Mouse (Mus musculus) embryo, embryonic 10 days (tissue): ENCODE results near the gene Tmc5.

Experiments
- DNase-seq: peaks from one replicate; pipeline ENCODE4 v3.0.0-alpha.2; 2015; ENCODE audit warnings: low spot score

The Tmc5 gene

GRCm38 (mm10) chr7:118611185-118611749, 14.2 kb downstream of the Tmc5 start:
- no peak for DNase-seq

GRCm38 (mm10) chr7:118611933-118612332, 14.8 kb downstream of the Tmc5 start:
- DNase-seq = no peak

DNA sequence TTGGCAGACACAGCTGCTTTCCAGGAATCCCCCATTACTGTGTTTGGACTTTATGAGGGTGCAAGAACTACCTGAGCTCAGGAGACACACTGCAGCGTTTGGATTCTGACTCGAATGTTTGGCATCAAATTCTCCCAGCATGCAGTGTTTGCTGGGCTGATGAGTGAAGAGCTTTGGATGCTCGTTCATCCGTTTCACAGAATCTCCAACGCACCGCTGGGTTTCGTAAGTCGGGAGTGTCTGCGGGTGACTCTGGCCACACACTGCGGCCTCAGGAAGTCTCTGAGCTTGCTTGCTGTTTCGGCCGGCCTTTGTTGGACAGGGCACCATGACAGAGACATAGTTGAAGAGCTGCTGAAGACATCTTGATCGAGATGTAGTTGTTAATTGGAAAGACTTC, 17.0 kb downstream of the Tmc5 start:
- DNase-seq = no peak

DNA sequence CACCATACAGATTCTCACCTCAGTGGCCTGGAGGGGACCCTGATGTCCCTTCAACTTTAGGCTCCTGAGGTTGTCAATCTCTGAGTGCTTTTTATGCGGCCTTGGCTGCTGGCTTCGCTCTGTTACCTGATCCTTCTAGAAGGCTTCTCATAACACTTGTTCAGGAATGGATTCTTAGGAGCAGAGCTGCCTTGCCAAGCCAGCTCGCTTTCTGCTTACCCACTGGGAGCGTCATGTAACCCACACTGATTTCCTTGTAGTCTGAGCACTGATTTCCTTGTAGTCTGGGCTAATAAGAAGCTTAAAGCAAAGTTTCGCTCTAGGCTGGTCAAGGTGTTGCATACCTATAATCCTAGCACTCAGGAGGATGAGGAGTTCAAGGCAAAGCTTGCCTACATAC, 21.0 kb downstream of the Tmc5 start:
- no peak for DNase-seq

DNA sequence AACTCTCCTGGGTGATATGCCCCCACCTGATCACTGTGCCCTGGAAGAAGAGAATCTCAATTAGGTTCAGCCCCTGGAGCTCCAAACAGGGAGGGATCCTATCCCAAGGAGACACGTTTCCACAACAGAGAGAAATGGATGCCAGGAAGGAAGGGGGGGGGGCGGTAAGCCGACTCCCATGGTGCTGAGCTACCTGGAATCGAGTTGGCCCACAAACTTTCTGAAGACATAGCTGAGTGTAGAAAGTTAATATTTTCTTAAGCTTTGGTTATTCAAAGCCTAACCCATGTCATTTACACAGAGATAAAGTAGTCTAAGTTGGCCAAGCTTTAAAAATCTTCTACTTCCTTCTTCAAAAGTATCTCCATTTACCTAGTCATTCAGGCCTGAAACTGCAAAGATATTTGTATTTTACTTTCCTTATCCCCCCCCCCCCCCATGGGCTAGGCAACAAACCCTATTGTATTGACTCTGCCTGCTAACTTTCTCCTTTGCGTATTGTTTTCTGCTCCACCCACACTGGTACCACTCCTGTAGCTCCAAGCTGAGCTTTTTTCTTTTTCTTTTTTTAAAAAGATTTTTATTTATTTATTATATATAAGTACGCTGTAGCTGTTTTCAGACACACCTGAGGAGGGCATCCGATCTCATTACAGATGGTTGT, 23.3 kb downstream of the Tmc5 start:
- no peak for DNase-seq

DNA sequence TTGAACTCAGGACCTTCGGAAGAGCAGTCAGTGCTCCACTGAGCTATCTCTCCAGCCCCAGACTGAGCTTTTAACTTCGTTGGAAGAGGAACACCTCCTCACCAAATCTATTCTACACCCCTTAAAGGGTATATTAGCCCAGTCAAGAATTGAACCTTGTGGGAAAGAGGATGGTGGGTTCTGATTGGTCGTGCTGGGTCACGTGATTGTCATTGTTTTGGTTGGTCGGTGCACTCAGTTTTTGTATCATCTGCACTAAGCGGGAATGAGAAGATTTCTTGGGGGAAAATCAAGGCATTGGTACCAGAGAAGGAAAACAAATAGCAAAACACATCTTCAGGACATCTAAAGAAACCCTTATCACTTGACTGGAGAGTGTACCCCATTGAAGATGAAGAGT, 24.0 kb downstream of the Tmc5 start:
- DNase-seq = no peak

GRCm38 (mm10) chr7:118627550-118628298, 30.6 kb downstream of the Tmc5 start:
- no peak for DNase-seq

DNA sequence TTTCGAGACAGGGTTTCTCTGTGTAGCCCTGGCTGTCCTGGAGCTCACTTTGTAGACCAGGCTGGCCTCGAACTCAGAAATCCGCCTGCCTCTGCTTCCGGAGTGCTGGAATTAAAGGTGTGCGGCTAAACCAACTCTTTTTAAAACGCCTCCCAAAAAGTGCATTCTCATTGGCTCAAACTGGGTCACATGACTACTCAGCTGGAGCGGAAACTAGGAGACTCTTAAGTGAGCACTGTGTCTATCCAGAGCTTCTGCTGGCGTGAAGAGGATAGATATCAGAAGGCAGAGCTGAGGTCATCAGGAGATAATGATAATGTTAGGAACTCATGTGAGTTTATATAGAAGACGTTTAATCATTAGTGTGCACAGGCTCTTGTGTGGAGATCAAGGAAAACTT, 36.0 kb downstream of the Tmc5 start:
- DNase-seq = no peak

DNA sequence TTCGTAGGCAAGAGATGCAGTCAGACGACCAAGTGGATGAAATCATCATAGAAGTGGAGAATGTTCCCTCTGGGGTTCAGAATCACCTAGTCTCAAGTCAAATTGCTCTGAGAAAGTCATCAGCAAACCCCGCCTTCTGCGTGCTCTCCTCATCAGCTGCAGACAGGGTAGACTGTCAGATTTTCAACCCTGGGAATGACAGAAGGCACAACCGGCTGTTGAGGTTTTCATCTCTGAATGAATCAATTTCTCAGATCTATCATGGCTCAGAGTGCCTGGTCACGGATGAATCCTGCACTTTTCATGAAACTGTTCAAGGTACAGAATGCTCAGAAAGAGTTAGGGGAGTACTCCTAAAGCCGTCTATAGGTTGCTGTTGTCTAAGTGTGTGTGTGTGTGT, 36.9 kb downstream of the Tmc5 start:
- DNase-seq = no peak

DNA sequence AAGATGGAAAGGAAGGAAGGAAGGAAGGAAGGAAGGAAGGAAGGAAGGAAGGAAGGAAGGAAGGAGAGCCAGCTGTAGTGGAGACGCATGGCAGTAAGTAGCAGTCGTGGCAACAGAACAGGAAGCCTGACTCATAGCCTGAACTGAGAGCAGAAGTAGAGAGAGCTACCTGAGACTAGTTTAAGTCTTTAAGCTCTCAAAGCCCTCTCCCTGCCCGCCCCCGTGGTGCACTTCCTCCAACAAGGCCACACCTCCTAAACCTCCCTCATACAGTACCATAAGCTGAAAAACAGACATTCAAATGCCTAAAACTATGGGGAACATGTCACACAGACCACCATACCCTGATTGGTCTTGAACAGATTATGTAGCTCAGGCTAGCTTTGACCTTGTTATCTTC, 40.4 kb downstream of the Tmc5 start:
- no peak for DNase-seq

- DNase-seq = no peak
Observed at GRCm38 (mm10) chr7:118646237-118646636, 49.1 kb downstream of the Tmc5 start.

DNA sequence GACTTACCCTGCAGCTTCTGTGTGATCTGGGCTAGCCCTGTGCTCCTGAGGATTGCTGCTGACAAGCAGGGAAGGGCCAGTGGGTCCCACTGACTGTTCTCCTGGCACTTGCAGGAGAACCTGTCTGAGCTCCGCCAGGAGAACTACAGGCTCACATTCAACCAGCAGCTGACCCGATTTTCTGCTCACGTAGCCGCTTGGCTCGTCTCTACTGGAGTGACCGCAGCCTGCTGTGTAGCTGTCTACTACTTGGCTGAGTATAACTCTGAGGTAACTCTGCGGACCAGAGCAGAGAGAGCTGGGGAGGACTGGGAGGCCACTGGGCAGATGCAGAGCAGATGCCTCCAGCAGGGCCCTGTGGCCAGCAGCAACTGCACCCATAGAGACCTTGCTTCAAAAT, 52.2 kb downstream of the Tmc5 start:
- DNase-seq = no peak

- no peak for DNase-seq
Observed at GRCm38 (mm10) chr7:118650119-118650518, 53.0 kb downstream of the Tmc5 start.

DNA sequence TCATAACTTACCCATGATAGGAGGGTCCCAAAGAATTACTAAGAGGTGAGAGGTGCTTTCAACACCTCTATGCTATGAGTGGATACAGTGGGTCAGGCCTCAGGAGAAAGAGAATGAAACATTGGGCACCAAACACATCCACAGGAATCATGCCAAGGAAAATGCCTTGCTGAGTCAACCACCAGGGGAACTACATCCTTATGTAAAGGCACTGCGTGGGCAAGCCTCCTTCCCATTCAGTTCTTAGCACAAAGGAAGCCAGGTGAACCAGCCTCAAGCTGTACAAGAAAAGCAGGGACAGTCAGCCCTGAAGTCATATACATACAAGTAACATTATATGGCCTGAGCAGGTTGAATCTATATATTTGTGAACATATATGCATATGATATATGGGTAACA, 53.8 kb downstream of the Tmc5 start:
- DNase-seq = no peak

DNA sequence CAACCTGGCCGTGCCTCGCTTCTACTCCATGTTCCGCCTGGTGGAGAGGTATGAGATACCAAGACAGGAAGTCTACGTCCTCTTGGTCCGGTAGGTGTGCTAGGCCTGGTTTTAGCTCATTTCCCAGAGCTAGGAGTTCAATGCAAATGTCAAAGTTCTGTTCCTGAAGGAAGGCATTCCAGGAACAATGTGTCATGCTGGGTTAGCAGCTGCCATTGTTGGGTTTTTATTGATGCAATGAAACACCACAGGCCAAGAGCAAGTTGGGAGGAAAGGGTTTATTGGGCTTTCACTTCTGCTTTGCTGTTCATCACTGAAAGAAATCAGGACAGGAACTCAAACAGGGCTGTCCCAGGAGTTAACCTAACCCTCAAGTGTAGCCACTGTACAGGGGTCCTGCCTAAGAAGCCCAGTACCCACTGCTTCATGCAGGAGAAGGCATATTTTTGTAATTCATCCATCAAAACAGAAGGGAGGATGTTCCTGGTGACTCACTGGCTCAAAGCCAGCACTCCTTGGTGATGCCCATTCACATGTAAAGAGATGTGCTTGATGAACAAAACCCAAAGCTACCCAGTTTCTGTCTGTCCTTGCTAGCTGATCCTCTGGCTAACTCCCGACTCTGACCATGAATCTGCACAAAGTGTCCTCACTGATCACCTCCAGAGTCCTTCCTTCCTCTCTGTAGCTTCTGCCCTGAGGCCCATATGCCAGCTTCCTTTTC, 55.6 kb downstream of the Tmc5 start:
- DNase-seq = no peak

GRCm38 (mm10) chr7:118656730-118657129, 59.6 kb downstream of the Tmc5 start:
- DNase-seq = no peak

- no peak for DNase-seq
Observed at GRCm38 (mm10) chr7:118667773-118668172, 70.7 kb downstream of the Tmc5 start.

DNA sequence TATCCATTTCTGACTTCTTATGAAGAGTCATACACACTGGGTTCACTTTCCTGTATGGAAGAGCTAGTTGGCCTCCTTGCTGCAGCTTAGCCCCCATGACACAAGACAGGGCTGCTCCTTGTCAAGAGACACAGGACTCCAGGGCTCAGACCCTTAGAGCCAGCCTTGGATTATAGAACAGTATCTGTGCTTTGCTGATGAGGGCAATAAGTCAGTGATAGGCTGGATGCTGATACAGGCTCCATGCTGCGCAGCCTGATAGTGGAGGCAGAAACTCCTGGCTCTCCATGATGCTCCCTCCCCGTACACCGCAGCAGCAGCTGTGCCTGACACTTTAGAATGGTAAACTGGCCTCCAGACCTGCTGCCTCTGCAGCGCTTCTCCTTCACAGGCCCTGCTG, 73.0 kb downstream of the Tmc5 start:
- no peak for DNase-seq

- DNase-seq = no peak
Observed at GRCm38 (mm10) chr7:118676826-118677225, 79.7 kb downstream of the Tmc5 start.

- DNase-seq = peak; percentile 92
Observed at GRCm38 (mm10) chr7:118688199-118688598, 91.1 kb downstream of the Tmc5 start.

DNA sequence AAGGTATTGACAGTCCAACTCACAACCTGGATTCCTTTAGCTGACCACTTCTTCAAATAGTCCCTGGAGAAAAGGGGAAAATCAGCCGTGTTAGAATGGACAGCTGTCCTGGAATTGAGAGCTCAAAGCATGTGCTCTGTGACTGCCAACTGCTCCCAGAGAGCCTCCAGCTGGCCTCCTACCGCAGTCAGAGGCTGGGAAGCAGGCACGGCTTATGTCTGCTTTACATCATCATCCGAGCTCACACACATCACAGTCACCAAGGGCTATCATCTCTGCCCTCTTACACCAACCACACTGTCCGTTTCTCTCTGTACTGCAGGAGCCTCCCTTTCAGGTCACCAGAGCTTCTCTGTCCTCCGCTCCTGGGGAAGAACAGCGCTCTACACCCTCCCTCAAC, 92.0 kb downstream of the Tmc5 start:
- no peak for DNase-seq

GRCm38 (mm10) chr7:118691287-118691686, 94.2 kb downstream of the Tmc5 start:
- no peak for DNase-seq

DNA sequence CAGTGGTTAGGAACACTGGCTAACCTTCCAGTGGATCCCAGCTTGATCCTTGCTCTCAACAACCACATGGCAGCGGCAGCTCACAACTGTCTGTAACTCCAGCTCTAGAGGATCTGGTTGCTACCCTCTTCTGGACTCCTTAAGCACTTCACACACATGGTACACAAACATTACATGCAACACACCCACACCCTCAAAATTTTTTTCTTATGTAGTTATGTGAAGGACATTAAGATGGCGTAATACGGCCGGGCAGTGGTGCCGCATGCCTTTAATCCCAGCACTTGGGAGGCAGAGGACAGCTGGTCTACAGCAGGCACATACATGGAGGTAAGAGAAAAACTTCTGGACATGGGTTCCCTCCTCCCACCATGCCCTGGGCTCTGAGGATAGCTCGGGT, 99.0 kb downstream of the Tmc5 start:
- DNase-seq = no peak
